Mouse (Mus musculus) kidney, embryonic 14.5 days (tissue): Measurements from ENCODE around the gene Fam19a3. TPM values are rescaled to one million over a fixed set of nuclear protein-coding genes. Genes with fewer than 3 reads are reported as not detected.

Experiments
- polyA plus RNA-seq: library from polyadenylated mRNA; unstranded; fragments of >200 nt; fragmentation: Nextera tagmentation; extraction: Ambion mirVana; gene quantifications from 2 replicates; pipeline ENCODE4 v1.2.1, GENCODE M21; 2014

Fam19a3 gene
- polyA plus RNA-seq, 1 experiment from 2014 or later: 0.09 TPM

Other genes with a start within 250 kb of the Fam19a3 start
- gene Slc16a1, start 143.2 kb downstream of the Fam19a3 start, polyA plus RNA-seq: 34.1 and 55.2 TPM in 2 replicates
- gene Ppm1j, start 784 bp downstream of the Fam19a3 start, polyA plus RNA-seq: 3.5 and 5.3 TPM in 2 replicates
- 110 and 127 TPM in 2 replicates for gene Rhoc, start 6.5 kb upstream of the Fam19a3 start, polyA plus RNA-seq
- gene Mov10, start 36.7 kb upstream of the Fam19a3 start, polyA plus RNA-seq: 36.3 and 51.8 TPM in 2 replicates
- 35.7 and 41.1 TPM in 2 replicates for gene St7l, start 82.2 kb upstream of the Fam19a3 start, polyA plus RNA-seq
- 151 and 214 TPM in 2 replicates for gene Capza1, start 82.7 kb upstream of the Fam19a3 start, polyA plus RNA-seq
- 0.39 and 0.62 TPM in 2 replicates for gene Wnt2b, start 180.1 kb upstream of the Fam19a3 start, polyA plus RNA-seq